Mouse (Mus musculus) frontal cortex, postnatal 25 days (tissue): ENCODE measurements around the gene Bcl6.

Experiments
- DNase-seq, 2 experiments: peaks; one replicate each; pipeline ENCODE4 v3.0.0; 2022; ENCODE audit warnings: low spot score in 2 of 2

The Bcl6 gene

DNA sequence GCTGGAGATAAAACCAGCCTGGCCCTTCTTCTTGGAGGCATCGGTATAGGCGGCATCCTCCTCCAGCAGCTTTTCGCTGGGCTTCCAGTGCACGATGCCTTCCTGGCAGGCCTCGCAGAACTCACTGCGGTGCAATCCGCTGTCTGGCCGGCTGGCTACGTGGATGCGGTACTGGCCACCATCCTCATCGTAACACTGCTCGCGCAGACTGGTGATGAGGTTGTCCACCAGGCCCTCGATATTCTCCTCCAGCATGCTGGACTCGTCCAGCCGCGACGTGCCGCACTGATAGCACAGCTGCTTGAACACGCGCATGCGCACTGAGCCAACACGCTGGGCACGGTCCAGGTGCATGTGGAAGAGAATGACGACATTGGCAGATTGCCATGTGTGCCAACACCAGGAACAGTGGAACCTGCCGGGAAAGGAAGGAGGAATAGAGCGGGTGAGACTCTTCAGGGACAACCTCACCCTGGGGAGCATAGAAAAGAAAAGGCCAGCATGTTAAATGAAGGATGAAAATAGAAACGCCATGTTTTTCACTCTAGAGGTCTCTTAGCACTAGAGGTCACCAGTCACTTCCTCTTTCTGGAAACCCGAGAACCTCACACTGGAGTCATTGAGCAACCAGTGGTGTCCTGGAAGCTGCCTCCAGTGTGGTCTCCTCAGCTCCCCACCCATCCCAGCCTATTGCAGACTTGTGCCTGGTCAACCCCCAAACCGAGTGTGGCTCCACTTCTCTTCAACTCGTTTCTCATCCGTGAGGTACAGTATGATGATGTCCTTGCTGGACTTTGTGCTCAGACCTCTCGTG is 61.1 kb downstream of the Bcl6 start:
- no peak for DNase-seq

DNA sequence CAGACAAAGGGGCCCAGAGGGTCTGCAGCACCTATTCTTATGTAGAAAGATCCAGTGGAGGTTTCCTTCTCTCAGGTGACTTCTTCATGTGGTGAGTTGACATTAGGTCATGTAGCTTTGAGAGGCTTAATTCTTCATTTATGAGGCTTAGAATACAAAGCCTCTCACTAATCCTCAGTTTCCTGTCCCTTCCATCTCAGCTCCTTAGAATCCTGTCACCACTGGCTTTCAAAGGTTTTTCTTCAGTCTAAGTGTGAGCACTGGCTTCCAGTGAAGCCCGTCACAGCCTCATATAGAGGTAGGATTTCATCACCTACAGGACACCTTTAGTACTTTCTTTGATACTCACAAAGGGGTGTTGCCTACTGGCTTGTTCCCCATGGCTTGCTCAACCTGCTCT is 65.7 kb downstream of the Bcl6 start:
- DNase-seq = no peak

DNA sequence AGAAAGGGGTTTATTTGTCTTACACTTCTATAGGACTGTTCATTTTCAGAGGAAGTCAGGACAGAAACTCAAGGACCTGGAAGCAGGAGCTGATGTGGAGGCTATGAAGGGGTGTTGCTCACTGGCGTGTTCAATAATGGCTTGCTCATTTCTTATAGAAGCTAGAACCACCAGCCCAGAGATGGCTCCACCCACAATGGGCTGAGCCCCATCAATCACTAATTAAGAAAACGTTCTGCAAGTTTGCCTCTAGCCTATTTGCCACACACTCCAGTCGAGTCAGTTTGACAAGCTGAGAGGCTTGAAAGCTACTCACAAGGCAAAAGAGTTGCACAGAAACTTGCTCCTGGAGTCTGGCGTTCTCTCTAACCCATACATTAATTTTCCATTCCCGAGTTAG is 67.0 kb downstream of the Bcl6 start:
- DNase-seq = no peak

DNA sequence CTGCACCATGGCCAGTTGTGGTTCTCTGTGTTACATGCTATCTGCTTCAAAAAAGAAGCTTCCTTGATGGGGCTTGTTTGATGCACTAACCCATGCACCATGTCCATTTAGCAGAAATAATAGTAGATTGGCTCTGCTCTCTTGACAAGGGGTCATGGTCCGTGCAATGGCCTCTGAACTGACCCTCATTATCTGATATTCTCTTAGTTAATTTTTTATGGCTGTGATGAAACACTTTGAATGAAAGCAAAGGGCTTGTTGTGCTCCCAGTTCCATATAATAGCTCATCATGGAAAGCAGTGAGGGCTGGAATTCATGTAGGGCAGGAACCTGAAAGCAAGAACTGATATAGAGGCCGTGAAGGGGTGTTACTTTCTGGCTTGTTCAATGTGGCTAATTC is 69.2 kb downstream of the Bcl6 start:
- DNase-seq = no peak
